Mouse (Mus musculus) neural tube, embryonic 12.5 days (tissue): ENCODE measurements around the gene Cmah. TPM values are rescaled to one million over a fixed set of nuclear protein-coding genes. Genes with fewer than 3 reads are reported as not detected.

ENCODE experiments used
- ATAC-seq: fragments of 200-750 bp; cut with Nextera tagmentation; 2 replicates; pipeline ENCODE4 v1.8.0; 2017; ENCODE audit warnings: low read depth, mild to moderate bottlenecking, moderate TSS enrichment, moderate library complexity; ENCODE audit not compliant: low FRiP score
- H3K27ac ChIP-seq: fragments of 300-500 bp; sonication (generic); 2 replicates; pipeline ENCODE4 v1.5.1; 2016
- H3K27me3 ChIP-seq: fragments of 300-500 bp; sonication (generic); replicated peaks from 2 replicates; pipeline ENCODE4 v1.6.1; 2016; ENCODE audit warnings: mild to moderate bottlenecking
- H3K36me3 ChIP-seq: fragments of 300-500 bp; sonication (generic); 2 replicates; pipeline ENCODE4 v1.6.1; 2016; ENCODE audit warnings: mild to moderate bottlenecking
- H3K4me1 ChIP-seq: fragments of 300-500 bp; sonication (generic); 2 replicates; pipeline ENCODE4 v1.6.1; 2016
- H3K4me2 ChIP-seq: fragments of 300-500 bp; sonication (generic); replicated peaks from 2 replicates; pipeline ENCODE4 v1.6.1; 2016; ENCODE audit warnings: mild to moderate bottlenecking
- H3K4me3 ChIP-seq: fragments of 300-500 bp; sonication (generic); 2 replicates; pipeline ENCODE4 v1.5.1; 2016
- H3K9ac ChIP-seq: fragments of 300-500 bp; sonication (generic); 2 replicates; pipeline ENCODE4 v1.6.1; 2016; ENCODE audit warnings: mild to moderate bottlenecking
- H3K9me3 ChIP-seq: fragments of 300-500 bp; sonication (generic); 2 replicates; pipeline ENCODE4 v1.6.1; 2016; ENCODE audit warnings: mild to moderate bottlenecking
- WGBS: fragments of 180-500 bp; shearing (Covaris S2); methylation state at CpG from one replicate; pipeline ENCODE4 v1.1.7; 2016; 5-methylcytosine and 5-hydroxymethylcytosine counted together
- polyA plus RNA-seq: library from polyadenylated mRNA; unstranded; fragments of >200 nt; fragmentation: Nextera tagmentation; extraction: Ambion mirVana; gene quantifications from 2 replicates; pipeline ENCODE4 v1.2.1, GENCODE M21; 2016

Cmah gene
- polyA plus RNA-seq, 1 experiment from 2014 or later: 0.27 TPM

GRCm38 (mm10) chr13:24321313-24321712 is 5.9 kb upstream of the Cmah start:
- Histone ChIP-seq H3K4me3 (no peak overlapping the region), H3K4me2 (no peak overlapping the region), H3K9ac (no peak overlapping the region), H3K9me3 (no peaks in the 10 kb centered on the region), H3K4me1 (no peaks in the 10 kb centered on the region), H3K27me3 (no peaks in the 10 kb centered on the region), H3K36me3 (no peaks in the 10 kb centered on the region), H3K27ac (no peak overlapping the region)
- WGBS: 69% methylated on average over 6 of the region's 6 CpGs
- no peak for ATAC-seq

DNA sequence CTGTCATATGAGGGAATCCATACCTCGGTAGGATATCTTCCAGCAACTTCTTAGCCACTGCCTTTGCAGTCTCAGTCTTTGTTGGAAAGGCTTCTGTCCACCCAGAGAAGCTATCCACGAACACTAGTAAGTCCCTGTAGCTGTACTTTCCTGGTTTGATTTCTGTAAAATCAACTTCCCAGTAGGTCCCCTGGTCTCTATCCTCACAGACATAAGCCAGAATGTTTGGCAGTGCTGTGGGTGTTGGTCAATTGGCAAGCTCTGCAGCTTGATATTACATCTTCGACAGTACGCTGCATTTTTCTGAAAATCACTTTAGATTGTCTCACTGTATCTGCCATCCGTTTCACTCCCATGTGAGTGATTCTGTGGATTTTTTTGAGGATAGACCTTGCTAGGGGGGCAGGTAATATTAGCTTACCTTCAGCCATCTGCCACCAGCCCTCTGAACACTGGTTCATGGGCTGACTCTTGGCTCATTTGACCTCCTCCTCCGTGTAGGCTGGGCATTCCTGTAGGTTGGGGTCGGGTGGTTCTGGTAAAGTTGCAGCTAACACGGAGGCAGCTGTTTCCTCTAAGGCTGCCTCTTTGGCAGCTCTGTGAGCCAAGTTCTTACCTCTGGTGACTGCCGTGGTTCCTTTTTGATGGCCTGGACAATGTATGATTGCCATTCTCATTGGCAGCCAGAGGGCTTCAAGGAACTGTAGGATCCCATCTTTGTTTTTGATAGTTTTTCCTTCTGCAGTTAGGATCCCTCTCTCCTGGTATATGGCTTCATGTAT is 1.0 kb downstream of the Cmah start:
- no peak for ATAC-seq
- no peak overlapping the region for H3K27ac ChIP-seq
- no peaks in the 10 kb centered on the region for H3K4me1 ChIP-seq
- no peaks in the 10 kb centered on the region for H3K9me3 ChIP-seq
- no peaks in the 10 kb centered on the region for H3K27me3 ChIP-seq
- H3K36me3 ChIP-seq: no peaks in the 10 kb centered on the region
- H3K4me3 ChIP-seq: no peak overlapping the region
- H3K4me2 ChIP-seq: no peak overlapping the region
- no peak overlapping the region for H3K9ac ChIP-seq
- WGBS: 87% methylated on average over 9 of the region's 9 CpGs

DNA sequence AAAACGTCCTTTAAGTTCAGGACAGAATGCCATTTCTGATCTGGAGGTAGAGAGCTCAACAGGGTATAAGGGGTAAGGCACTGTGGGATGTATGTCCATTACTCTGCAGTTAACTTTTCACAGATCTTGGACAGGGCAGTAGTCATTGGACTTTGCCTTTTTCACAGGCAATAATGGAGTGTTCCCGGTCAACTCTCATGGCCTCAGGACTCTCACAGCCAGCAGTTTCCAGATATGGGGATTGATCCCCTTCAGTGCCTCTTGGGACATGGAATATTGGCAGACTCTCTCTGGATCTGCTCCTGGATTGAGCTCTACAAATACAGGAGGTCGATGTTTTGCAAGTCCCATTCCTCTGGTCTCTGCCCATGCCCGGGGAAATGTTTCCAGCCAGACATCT is 2.9 kb downstream of the Cmah start:
- no peak overlapping the region for H3K27ac ChIP-seq
- ATAC-seq: no peak
- H3K9me3 ChIP-seq: no peaks in the 10 kb centered on the region
- H3K9ac ChIP-seq: no peak overlapping the region
- no peak overlapping the region for H3K4me2 ChIP-seq
- H3K4me3 ChIP-seq: no peak overlapping the region
- H3K27me3 ChIP-seq: no peaks in the 10 kb centered on the region
- H3K36me3 ChIP-seq: no peaks in the 10 kb centered on the region
- WGBS: 88% methylated on average over 4 of the region's 4 CpGs
- no peaks in the 10 kb centered on the region for H3K4me1 ChIP-seq

DNA sequence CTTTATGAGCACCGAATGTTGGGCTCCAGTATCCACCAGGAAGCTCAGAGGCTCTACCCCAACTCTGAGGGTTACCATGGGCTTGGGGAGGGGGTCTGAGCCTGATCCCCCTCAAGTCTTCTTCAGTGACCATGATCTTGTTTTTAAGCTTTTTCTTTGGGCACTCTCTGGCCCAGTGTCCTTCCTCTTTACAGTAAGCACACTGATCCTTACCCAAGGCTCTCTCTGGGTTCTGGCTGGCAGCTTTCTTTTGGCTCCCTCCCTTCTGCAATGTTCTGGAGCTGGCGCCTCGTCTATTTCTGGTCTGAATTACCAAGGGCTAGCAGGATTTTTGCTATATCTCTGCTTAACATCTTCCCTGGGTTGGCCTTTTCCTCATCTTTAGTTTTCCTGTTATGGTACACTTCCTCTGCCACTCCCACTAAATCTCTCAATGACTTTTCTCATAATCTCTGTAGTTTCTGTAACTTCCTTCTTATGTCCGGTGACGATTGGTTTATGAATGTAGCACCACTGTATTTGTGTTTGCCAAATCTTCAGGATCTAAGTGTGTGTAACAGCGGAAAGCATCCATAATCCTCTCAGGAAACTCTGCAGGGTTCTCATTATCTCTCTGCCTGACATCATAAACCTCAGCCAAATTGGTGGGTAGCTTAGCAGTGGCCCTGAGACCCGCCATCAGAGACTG is 3.8 kb downstream of the Cmah start:
- ATAC-seq: no peak
- Histone ChIP-seq H3K27me3 (no peaks in the 10 kb centered on the region), H3K27ac (no peak overlapping the region), H3K9me3 (no peaks in the 10 kb centered on the region), H3K4me1 (no peaks in the 10 kb centered on the region), H3K4me3 (no peak overlapping the region), H3K9ac (no peak overlapping the region), H3K36me3 (no peaks in the 10 kb centered on the region), H3K4me2 (no peak overlapping the region)
- 83% methylated on average over 7 of the region's 7 CpGs for WGBS

DNA sequence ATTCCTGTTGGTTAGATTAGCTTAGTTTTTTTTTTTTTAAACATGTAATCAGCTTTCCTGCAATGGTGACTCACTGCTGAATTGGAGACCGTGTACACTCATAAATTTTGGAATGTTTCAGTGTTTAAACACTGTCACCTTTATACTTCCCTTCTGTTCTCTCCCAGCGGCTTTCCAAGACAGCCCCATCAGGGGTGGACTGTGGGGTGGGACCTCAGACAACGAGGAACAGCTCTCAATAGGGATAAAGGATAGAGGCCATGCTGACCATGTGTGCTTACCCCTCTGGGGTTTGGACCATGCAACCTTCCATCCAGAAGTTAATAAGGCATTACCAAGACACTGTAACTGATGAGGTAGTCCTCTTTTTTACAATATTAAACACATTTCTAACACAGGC is 5.3 kb downstream of the Cmah start:
- Histone ChIP-seq H3K4me2 (no peak overlapping the region), H3K4me3 (no peak overlapping the region), H3K4me1 (no peaks in the 10 kb centered on the region), H3K36me3 (no peaks in the 10 kb centered on the region), H3K9me3 (no peaks in the 10 kb centered on the region), H3K27me3 (no peaks in the 10 kb centered on the region), H3K27ac (no peak overlapping the region), H3K9ac (no peak overlapping the region)
- 31% methylated on average over 3 of the region's 3 CpGs for WGBS
- no peak for ATAC-seq

DNA sequence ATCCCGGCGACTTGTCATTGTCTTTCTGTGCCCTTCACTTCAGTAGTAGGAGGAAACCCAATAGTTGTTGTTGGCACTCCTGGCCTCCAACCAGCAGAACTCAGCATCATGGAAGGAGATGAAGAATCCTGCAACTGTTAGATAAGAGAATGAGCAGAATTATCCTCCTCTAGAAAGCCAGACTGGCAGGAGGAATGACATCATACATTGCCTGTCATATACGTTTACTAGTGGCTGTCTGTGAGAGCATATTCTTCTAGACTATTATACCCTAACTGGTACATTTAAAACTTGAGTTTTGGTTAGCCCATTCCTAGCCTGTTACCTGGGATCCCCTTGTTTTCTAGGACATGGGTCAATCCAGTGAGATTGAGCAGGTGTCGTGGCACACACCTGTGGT is 9.6 kb downstream of the Cmah start:
- no peak overlapping the region for H3K9ac ChIP-seq
- no peak for ATAC-seq
- no peaks in the 10 kb centered on the region for H3K4me1 ChIP-seq
- no peak overlapping the region for H3K4me3 ChIP-seq
- H3K4me2 ChIP-seq: no peak overlapping the region
- no peak overlapping the region for H3K27ac ChIP-seq
- H3K36me3 ChIP-seq: no peaks in the 10 kb centered on the region
- no peaks in the 10 kb centered on the region for H3K9me3 ChIP-seq
- H3K27me3 ChIP-seq: no peaks in the 10 kb centered on the region
- 87% methylated on average over 4 of the region's 4 CpGs for WGBS

GRCm38 (mm10) chr13:24337874-24338273 is 10.7 kb downstream of the Cmah start:
- H3K4me1 ChIP-seq: no peaks in the 10 kb centered on the region
- H3K9ac ChIP-seq: no peak overlapping the region
- ATAC-seq: no peak
- WGBS: 50% methylated on average over 3 of the region's 3 CpGs
- no peaks in the 10 kb centered on the region for H3K9me3 ChIP-seq
- H3K4me3 ChIP-seq: no peak overlapping the region
- no peak overlapping the region for H3K27ac ChIP-seq
- no peak overlapping the region for H3K4me2 ChIP-seq
- H3K36me3 ChIP-seq: no peaks in the 10 kb centered on the region
- H3K27me3 ChIP-seq: no peaks in the 10 kb centered on the region

DNA sequence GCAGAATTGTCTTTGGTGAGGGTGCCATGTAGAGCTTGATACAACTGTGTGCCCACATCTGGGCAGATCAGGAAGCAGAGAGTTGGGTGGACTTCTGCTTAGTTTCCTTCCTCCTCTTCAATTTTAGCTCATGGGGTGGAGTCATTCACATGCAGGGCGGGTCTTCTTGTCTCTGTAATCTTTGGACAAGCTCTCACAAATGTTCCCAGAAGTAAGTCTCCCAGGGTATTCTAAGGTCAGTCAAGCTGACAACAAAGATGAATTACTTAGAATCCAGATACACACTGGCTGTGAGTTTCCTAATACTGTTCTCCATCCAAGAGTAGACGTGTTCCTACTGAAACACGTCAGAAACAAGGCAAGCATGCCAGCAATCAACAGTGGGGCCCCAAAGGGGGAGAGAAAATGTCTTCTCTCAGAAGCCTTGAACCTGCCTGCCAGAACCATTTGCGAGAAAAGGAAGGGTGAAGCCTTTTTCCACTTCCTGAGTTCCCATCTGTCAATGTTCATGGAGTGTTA is 11.2 kb downstream of the Cmah start:
- H3K27me3 ChIP-seq: no peaks in the 10 kb centered on the region
- no peaks in the 10 kb centered on the region for H3K9me3 ChIP-seq
- no peak overlapping the region for H3K9ac ChIP-seq
- no peak for ATAC-seq
- WGBS: 82% methylated on average over 4 of the region's 4 CpGs
- no peaks in the 10 kb centered on the region for H3K36me3 ChIP-seq
- no peaks in the 10 kb centered on the region for H3K4me1 ChIP-seq
- no peak overlapping the region for H3K4me3 ChIP-seq
- H3K27ac ChIP-seq: no peak overlapping the region
- H3K4me2 ChIP-seq: no peak overlapping the region

DNA sequence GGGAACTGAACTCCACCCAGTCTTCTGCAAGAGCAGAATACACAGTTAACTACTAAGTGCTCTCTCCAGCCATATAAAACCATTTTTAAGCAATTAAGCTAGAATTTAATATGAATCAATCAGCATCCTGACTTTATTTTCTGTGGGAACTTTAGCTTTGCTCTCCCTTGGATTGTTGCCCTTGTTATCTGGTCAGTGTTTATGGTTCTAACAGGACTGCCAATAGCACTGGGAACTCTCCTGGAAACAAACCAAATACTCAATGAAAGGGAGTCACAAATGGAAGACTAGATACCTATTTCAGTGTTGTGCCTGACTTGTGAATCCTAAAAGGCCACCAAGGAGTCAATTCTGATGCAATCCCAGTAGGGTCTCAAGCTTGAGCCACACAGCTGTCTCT is 12.7 kb downstream of the Cmah start:
- no peak for ATAC-seq
- H3K4me3 ChIP-seq: no peak overlapping the region
- H3K36me3 ChIP-seq: no peaks in the 10 kb centered on the region
- no peaks in the 10 kb centered on the region for H3K9me3 ChIP-seq
- H3K4me1 ChIP-seq: no peaks in the 10 kb centered on the region
- H3K27me3 ChIP-seq: no peaks in the 10 kb centered on the region
- no peak overlapping the region for H3K9ac ChIP-seq
- no peak overlapping the region for H3K27ac ChIP-seq
- no peak overlapping the region for H3K4me2 ChIP-seq

GRCm38 (mm10) chr13:24340462-24340861 is 13.3 kb downstream of the Cmah start:
- no peaks in the 10 kb centered on the region for H3K9me3 ChIP-seq

DNA sequence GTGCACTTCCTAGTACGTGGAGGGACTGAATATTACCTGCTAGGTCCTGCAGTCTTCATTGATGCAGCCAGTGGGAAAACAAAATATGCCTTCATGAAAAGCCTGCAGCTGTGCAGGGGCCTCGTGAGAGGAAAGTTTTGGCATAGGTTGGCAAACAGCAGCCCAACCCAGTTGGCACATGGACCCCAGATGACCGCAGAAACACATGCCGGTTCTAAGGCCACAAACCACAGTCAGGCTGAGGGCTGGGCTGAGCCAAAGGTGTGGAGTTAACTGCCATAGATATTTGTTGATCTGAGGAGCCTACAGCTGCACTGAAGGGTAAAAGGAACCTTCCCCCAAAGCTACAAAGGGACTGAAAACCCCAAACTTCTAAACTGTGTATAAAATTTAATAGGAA is 14.9 kb downstream of the Cmah start:
- Histone ChIP-seq H3K36me3 (no peaks in the 10 kb centered on the region), H3K9me3 (no peaks in the 10 kb centered on the region), H3K4me3 (no peak overlapping the region), H3K27me3 (no peaks in the 10 kb centered on the region), H3K4me2 (no peak overlapping the region), H3K27ac (no peak overlapping the region), H3K4me1 (no peaks in the 10 kb centered on the region), H3K9ac (no peak overlapping the region)
- WGBS: 83% methylated on average over 4 of the region's 4 CpGs
- no peak for ATAC-seq

More at GRCm38 (mm10) chr13:24340462-24340861, 13.3 kb downstream of the Cmah start:
- H3K27ac ChIP-seq: no peak overlapping the region
- H3K36me3 ChIP-seq: no peaks in the 10 kb centered on the region
- no peak overlapping the region for H3K4me2 ChIP-seq
- WGBS: 94% methylated on average over 6 of the region's 6 CpGs
- no peaks in the 10 kb centered on the region for H3K27me3 ChIP-seq
- ATAC-seq: no peak
- no peaks in the 10 kb centered on the region for H3K4me1 ChIP-seq
- no peak overlapping the region for H3K9ac ChIP-seq
- no peak overlapping the region for H3K4me3 ChIP-seq

DNA sequence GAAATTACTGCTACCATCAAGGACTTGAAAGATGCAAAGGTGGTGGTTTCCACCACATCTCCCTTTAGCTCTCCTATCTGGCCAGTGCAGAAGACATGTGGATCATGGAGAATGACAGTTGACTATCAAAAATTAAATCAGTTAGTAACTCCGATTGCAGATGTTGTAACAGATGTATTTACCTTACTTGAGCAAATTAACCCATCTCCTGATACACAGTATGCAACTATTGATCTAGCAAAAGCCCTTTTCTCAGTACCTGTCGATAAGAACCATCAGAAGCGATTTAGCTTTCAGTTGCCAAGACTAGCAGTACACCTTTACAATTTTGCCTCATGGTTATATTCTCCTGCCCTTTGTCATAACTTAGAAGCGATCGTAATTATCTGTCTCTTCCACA is 25.8 kb downstream of the Cmah start:
- Histone ChIP-seq H3K4me2 (no peak overlapping the region), H3K27ac (no peak overlapping the region), H3K9ac (no peak overlapping the region), H3K27me3 (no peaks in the 10 kb centered on the region), H3K36me3 (no peaks in the 10 kb centered on the region), H3K9me3 (no peaks in the 10 kb centered on the region), H3K4me3 (no peak overlapping the region), H3K4me1 (no peaks in the 10 kb centered on the region)
- WGBS: 92% methylated on average over 5 of the region's 5 CpGs
- ATAC-seq: no peak

GRCm38 (mm10) chr13:24354751-24355150 is 27.5 kb downstream of the Cmah start:
- Histone ChIP-seq H3K9me3 (no peaks in the 10 kb centered on the region), H3K4me1 (no peaks in the 10 kb centered on the region), H3K27ac (no peak overlapping the region), H3K4me3 (no peak overlapping the region), H3K9ac (no peak overlapping the region), H3K36me3 (no peaks in the 10 kb centered on the region), H3K27me3 (no peaks in the 10 kb centered on the region), H3K4me2 (no peak overlapping the region)
- ATAC-seq: no peak
- WGBS: 90% methylated on average over 5 of the region's 5 CpGs
